Mouse (Mus musculus) midbrain, postnatal 0 days (tissue): ENCODE measurements around the gene Fsd1l. TPM values are rescaled to one million over a fixed set of nuclear protein-coding genes. Genes with fewer than 3 reads are reported as not detected.
"Not testable (repeated sequence)": the region's sequence is repeated elsewhere in the genome, so short reads cannot be mapped to it uniquely, and the experiment has no call there.

Experiments
- ATAC-seq: fragments of 200-750 bp; cut with Nextera tagmentation; 2 replicates; pipeline ENCODE4 v1.8.0; 2017; ENCODE audit warnings: moderate number of reproducible peaks, mild to moderate bottlenecking, moderate TSS enrichment, moderate library complexity; ENCODE audit not compliant: low FRiP score
- DNase-seq: peaks from one replicate; pipeline ENCODE4 v3.0.0-alpha.2; 2015; ENCODE audit warnings: low spot score
- H3K27ac ChIP-seq: fragments of 300-500 bp; sonication (generic); 2 replicates; pipeline ENCODE4 v1.5.1; 2014; ENCODE audit warnings: low read depth, mild to moderate bottlenecking, low read length, mixed read lengths
- H3K27me3 ChIP-seq: fragments of 300-500 bp; sonication (generic); 2 replicates; pipeline ENCODE4 v1.6.1; 2014; ENCODE audit warnings: low read length, control low read depth, mixed read lengths; ENCODE audit not compliant: insufficient read depth
- H3K36me3 ChIP-seq: fragments of 300-500 bp; sonication (generic); 2 replicates; pipeline ENCODE4 v1.6.1; 2014; ENCODE audit warnings: low read length, control low read depth, mixed read lengths; ENCODE audit not compliant: insufficient read depth
- H3K4me1 ChIP-seq: fragments of 300-500 bp; sonication (generic); 2 replicates; pipeline ENCODE4 v1.6.1; 2014; ENCODE audit warnings: mild to moderate bottlenecking, control low read depth, antibody characterized with exemption, low read length, mixed read lengths; ENCODE audit not compliant: insufficient read depth
- H3K4me2 ChIP-seq: fragments of 300-500 bp; sonication (generic); 2 replicates; pipeline ENCODE4 v1.6.1; 2014; ENCODE audit warnings: low read depth, mild to moderate bottlenecking, low read length, mixed read lengths; ENCODE audit not compliant: poor library complexity, severe bottlenecking
- H3K4me3 ChIP-seq: fragments of 300-500 bp; sonication (generic); 2 replicates; pipeline ENCODE4 v1.5.1; 2014; ENCODE audit warnings: low read depth, mild to moderate bottlenecking, low read length, moderate library complexity
- H3K9ac ChIP-seq: fragments of 300-500 bp; sonication (generic); replicated peaks from 2 replicates; pipeline ENCODE4 v1.6.1; 2014; ENCODE audit warnings: mild to moderate bottlenecking, low read length, moderate library complexity, mixed read lengths; ENCODE audit not compliant: poor library complexity, severe bottlenecking
- H3K9me3 ChIP-seq: fragments of 300-500 bp; sonication (generic); 2 replicates; pipeline ENCODE4 v1.6.1; 2016; ENCODE audit warnings: low read length, control low read depth
- CTCF ChIP-seq: IDR thresholded peaks from 2 replicates; pipeline ENCODE4 v1.5.1; 2016; ENCODE audit warnings: antibody characterized with exemption, mild to moderate bottlenecking
- WGBS: fragments of 180-500 bp; shearing (Covaris S2); extraction: QIAGEN DNeasy Blood & Tissue Kit; methylation state at CpG from one replicate; pipeline ENCODE4 v1.1.7; 2014; 5-methylcytosine and 5-hydroxymethylcytosine counted together
- polyA plus RNA-seq: library from polyadenylated mRNA; unstranded; fragments of >200 nt; fragmentation: Nextera tagmentation; extraction: Ambion mirVana; gene quantifications from 2 replicates; pipeline ENCODE4 v1.2.1, GENCODE M21; 2015
- total RNA-seq: library from RNA; depleted of rRNA; stranded (reverse); fragments of >200 nt; gene quantifications from 2 replicates; pipeline ENCODE4 v1.2.3, GENCODE M21; 2014

Gene Fsd1l
- total and polyA plus RNA-seq, 2 experiments from 2014 or later = 23.8 to 25.3 TPM

DNA sequence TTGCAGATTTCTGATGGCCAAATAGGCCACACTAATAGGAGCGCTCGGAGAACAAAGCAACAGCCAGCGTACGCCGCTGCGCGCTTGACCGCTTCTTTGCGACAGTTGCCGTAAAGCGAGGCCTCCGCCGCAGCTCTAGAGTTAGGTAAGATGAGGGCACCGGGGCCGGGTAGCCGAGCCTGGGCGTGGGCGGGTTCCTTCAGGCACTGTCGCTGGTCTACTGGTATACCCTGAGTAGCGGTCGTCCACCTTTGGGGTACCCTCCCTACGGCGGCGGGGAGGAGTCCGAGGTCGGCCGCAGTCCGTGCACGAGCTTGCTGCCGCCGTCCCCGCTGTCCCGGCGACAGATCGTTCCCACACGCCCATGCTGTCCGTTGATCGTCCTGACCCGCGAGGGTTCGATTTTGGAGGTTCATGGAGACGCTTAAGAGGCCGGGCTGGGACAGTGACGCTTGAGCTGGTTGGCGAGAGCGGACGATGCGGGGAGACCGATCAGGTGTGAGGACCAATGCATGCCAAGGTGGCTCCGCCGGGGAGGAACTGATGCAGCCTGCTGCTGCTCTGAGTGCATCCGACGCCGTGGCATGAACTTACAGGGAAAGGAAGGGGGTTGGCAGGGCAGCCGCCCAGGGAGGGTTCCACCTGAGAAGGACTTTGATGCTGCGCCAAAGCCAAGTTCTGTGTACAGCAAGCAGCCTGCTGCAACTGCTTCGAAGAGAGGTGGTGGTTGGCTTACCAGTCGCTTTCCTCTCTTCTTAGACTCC, 83.0 kb downstream of the Fsd1l start:
- H3K9me3 ChIP-seq = no peaks in the 10 kb centered on the region
- 2% methylated on average over 58 of the region's 58 CpGs for WGBS
- ATAC-seq (peak; percentile 95), DNase-seq (peak; percentile 96)
- H3K27ac ChIP-seq = peak overlapping the region; percentile 92
- no peak for TF ChIP-seq CTCF
- H3K27me3 ChIP-seq = no peaks in the 10 kb centered on the region
- peak overlapping the region; percentile 76 for H3K4me2 ChIP-seq
- H3K9ac ChIP-seq = peak overlapping the region; percentile 91
- no peaks in the 10 kb centered on the region; the same call in 1 of the 2 replicates for H3K36me3 ChIP-seq
- H3K4me1 ChIP-seq = peaks cover 2% of the 10 kb centered on the region; the same call in 1 of the 2 replicates
- H3K4me3 ChIP-seq = peak overlapping the region; percentile 83

DNA sequence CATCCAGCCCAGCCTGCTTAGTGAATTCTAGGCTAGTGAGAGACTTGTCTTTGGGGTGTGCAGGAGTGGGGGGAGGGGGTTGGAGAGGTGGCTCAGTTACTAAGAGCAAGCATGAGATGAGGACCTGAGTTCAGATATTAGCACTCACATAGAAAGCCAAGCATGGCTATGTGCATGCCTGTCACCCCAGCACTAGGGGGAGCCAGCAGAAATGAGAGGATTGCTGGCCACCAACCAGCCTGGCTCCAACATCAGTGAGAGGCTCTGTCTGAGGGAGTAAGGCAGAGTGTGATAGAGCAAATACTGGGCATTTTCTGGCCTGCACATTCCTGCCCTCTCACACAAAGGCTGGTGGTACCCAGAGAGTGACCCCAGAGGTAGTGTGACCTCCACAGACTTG, 84.7 kb downstream of the Fsd1l start:
- Histone ChIP-seq H3K4me2 (no peak overlapping the region), H3K27me3 (no peaks in the 10 kb centered on the region), H3K4me3 (no peak overlapping the region), H3K4me1 (peaks cover 2% of the 10 kb centered on the region; the same call in 1 of the 2 replicates), H3K36me3 (no peaks in the 10 kb centered on the region; the same call in 1 of the 2 replicates), H3K9ac (no peak overlapping the region), H3K9me3 (no peaks in the 10 kb centered on the region), H3K27ac (no peak overlapping the region)
- ATAC-seq (no peak), DNase-seq (no peak)
- peak; percentile 46 for TF ChIP-seq CTCF

DNA sequence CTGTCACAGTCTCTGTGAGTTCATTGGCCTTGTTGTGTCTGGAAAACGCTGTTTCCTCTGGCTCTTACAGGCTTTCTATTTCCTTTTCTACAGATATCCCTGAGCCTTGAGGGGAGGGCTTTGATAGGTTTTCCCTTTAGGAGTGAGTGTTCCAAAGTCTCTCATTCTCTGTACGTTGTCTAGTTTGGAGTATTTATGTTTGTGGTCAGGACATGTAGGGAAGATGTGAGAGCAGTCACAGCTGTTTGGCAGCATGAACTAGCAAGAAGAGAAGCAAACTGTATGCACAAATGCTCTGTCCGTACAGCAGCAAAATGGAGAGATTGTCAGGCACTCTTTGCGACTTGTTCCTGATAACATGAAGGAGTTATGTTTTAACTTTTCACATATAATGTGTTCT, 86.3 kb downstream of the Fsd1l start:
- no peak for ATAC-seq
- Histone ChIP-seq H3K4me2 (no peak overlapping the region), H3K4me1 (peaks cover 2% of the 10 kb centered on the region; the same call in 1 of the 2 replicates)

DNA sequence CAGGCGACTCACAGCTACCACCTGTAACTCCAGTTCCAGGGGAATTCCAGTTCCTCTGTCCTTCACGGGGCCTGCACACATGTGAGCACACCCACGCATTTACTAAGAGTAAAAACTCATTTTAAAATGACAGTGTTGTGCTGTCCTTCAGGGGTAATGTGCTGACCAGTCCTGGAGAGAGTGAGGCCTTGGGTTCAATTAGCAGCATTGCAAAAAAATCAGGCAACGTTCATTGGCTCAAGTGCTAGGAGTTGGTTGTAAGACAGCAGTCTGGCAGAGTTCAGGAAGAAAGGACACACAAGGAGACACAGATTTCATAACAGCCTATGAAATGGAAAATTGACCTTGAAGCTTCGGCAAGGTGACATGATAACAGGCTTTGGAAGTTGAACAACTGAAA, 87.0 kb downstream of the Fsd1l start:
- WGBS = 89% methylated on average over 5 of the region's 5 CpGs
- H3K36me3 ChIP-seq = no peaks in the 10 kb centered on the region; the same call in 1 of the 2 replicates
- TF ChIP-seq CTCF = no peak
- H3K9me3 ChIP-seq = no peaks in the 10 kb centered on the region
- DNase-seq = no peak
- peaks cover 2% of the 10 kb centered on the region; the same call in 1 of the 2 replicates for H3K4me1 ChIP-seq
- ATAC-seq = no peak
- no peak overlapping the region for H3K4me2 ChIP-seq
- H3K27ac ChIP-seq = no peak overlapping the region
- no peaks in the 10 kb centered on the region for H3K27me3 ChIP-seq
- H3K4me3 ChIP-seq = no peak overlapping the region
- no peak overlapping the region for H3K9ac ChIP-seq

More for the DNA sequence above, 86.3 kb downstream of the Fsd1l start:
- no peaks in the 10 kb centered on the region; the same call in 1 of the 2 replicates for H3K36me3 ChIP-seq
- H3K4me3 ChIP-seq = no peak overlapping the region
- no peaks in the 10 kb centered on the region for H3K9me3 ChIP-seq
- DNase-seq = no peak
- H3K9ac ChIP-seq = no peak overlapping the region
- 89% methylated on average over 4 of the region's 4 CpGs for WGBS
- no peak for TF ChIP-seq CTCF
- no peaks in the 10 kb centered on the region for H3K27me3 ChIP-seq
- no peak overlapping the region for H3K27ac ChIP-seq

DNA sequence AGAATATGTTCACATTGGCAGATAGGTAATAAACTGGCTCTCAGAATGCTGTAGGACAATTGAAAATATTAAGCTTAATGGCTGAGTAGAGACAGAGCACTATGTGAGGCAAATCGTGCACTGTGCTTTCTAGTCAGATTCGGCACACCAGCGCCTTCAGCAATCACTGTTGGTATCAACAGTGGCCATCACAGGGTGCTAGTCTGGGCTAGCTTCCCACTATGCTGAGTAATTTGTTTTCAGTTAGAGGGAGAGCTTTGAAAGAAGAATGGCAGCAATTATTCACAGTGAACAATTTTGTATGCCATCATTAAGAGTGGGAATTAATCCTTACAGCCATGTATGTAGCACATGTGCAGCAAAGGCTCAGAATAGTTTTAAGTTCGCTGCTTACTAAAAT, 91.2 kb downstream of the Fsd1l start:
- WGBS = 83% methylated on average over 4 of the region's 4 CpGs
- Histone ChIP-seq H3K27ac (no peak overlapping the region), H3K9ac (no peak overlapping the region), H3K27me3 (no peaks in the 10 kb centered on the region), H3K36me3 (peaks cover 2% of the 10 kb centered on the region; the same call in 1 of the 2 replicates), H3K9me3 (no peaks in the 10 kb centered on the region), H3K4me3 (no peak overlapping the region), H3K4me1 (no peaks in the 10 kb centered on the region), H3K4me2 (no peak overlapping the region)
- no peak for TF ChIP-seq CTCF
- no peak for DNase-seq
- no peak for ATAC-seq

DNA sequence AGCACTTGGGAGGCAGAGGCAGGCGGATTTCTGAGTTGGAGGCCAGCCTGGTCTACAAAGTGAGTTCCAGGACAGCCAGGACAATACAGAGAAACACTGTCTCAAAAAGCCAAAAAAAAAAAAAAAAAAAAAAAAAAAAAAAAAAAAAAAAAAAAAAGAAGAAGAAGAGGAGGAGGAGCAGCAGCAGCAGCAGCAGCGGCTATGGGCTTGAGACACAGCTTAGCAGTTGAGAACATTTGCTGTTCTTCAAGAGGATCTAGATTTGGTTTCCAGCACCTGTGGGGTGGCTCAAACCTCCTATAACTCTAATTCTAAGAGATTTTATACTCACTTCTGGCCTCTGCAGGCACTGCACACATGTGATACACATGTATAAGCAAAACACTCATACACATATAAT, 94.8 kb downstream of the Fsd1l start:
- WGBS = 96% methylated on average over 2 of the region's 2 CpGs
- not testable (repeated sequence) for DNase-seq, H3K27ac ChIP-seq, H3K9ac ChIP-seq, H3K4me3 ChIP-seq, H3K4me1 ChIP-seq, ATAC-seq, H3K9me3 ChIP-seq, H3K27me3 ChIP-seq, H3K4me2 ChIP-seq
- peaks cover 11% of the 10 kb centered on the region; the same call in 1 of the 2 replicates for H3K36me3 ChIP-seq
